In genomic region chr10:75661381-75661780, GRCm38 (mm10) we compare ENCODE assay signal across 17 mouse cellular contexts. TPM values are rescaled to one million over a fixed set of nuclear protein-coding genes. Genes with fewer than 3 reads are reported as not detected.
A peak's percentile ranks its signal among the peaks of the same experiment; 100 is the strongest.
DNase-seq lines count a peak whose midpoint lies in the region; ATAC-seq and TF ChIP-seq lines count a peak whose summit lies in the region.
"Had no signal": no experiment of that assay in that cellular context is flagged by ENCODE, and none has a peak within 500 bp of the region (broad histone marks: within the 10 kb centered on the region; RNA-seq: fewer than 3 reads in every experiment).

No protein-coding gene starts in this region.

- no peak for TF ChIP-seq POLR2A in cerebellum, adult 2 months (IDR thresholded peaks at IDR 0.05; ENCODE audit: borderline replicate concordance, insufficient read depth, low read length)

- H3K36me3 ChIP-seq in heart, embryonic 10.5 days: peaks cover 63% of the 10 kb centered on the region
- H3K36me3 ChIP-seq in midbrain, postnatal 0 days (ENCODE audit: insufficient read depth, low read length): peaks cover 46% of the 10 kb centered on the region
- H3K36me3 ChIP-seq in midbrain, embryonic 16.5 days (ENCODE audit: control insufficient read depth, insufficient read depth, low read length): peaks cover 14% of the 10 kb centered on the region
- H3K36me3 ChIP-seq in hindbrain, embryonic 16.5 days (ENCODE audit: control insufficient read depth, insufficient read depth, low read length): peaks cover 12% of the 10 kb centered on the region

- no peak overlapping the region for H3K4me3 ChIP-seq in heart, embryonic 10.5 days
- H3K4me3 ChIP-seq in midbrain, postnatal 0 days (ENCODE audit: low read depth, low read length): no peak overlapping the region
- no peak overlapping the region for H3K4me3 ChIP-seq in midbrain, embryonic 16.5 days (ENCODE audit: low read depth, low read length)
- no peak overlapping the region for H3K4me3 ChIP-seq in cerebellum, adult 2 months (replicated peaks; ENCODE audit: insufficient read depth, low read depth, low read length)
- no peak overlapping the region for H3K4me3 ChIP-seq in hindbrain, embryonic 16.5 days (ENCODE audit: low read length)
- H3K4me3 ChIP-seq: embryonic facial prominence, embryonic 15.5 days had no signal

- 0 out of 2 replicates have a peak, but pooled peaks cover 6% of the 10 kb centered on the region for H3K27me3 ChIP-seq in heart, embryonic 10.5 days (ENCODE audit: insufficient read depth, poor library complexity, severe bottlenecking)
- H3K27me3 ChIP-seq in midbrain, postnatal 0 days (ENCODE audit: insufficient read depth, low read length): no peaks in the 10 kb centered on the region
- no peaks in the 10 kb centered on the region for H3K27me3 ChIP-seq in midbrain, embryonic 16.5 days (ENCODE audit: control insufficient read depth, insufficient read depth, low read depth, low read length)
- no peaks in the 10 kb centered on the region for H3K27me3 ChIP-seq in cerebellum, adult 2 months (ENCODE audit: control insufficient read depth, insufficient read depth, low read length)
- H3K27me3 ChIP-seq in hindbrain, embryonic 16.5 days (replicated peaks; ENCODE audit: control insufficient read depth, insufficient read depth, low read length): no peaks in the 10 kb centered on the region
- H3K27me3 ChIP-seq: embryonic facial prominence, embryonic 15.5 days had no signal

- H3K4me2 ChIP-seq in midbrain, postnatal 0 days (ENCODE audit: low read depth, low read length, poor library complexity, severe bottlenecking): no peak overlapping the region
- H3K4me2 ChIP-seq in midbrain, embryonic 16.5 days (ENCODE audit: low read length): no peak overlapping the region
- H3K4me2 ChIP-seq in hindbrain, embryonic 16.5 days (ENCODE audit: low read length): no peak overlapping the region
- H3K4me2 ChIP-seq: embryonic facial prominence, embryonic 15.5 days; heart, embryonic 11.5 days had no signal

- no peak overlapping the region for H3K27ac ChIP-seq in heart, embryonic 10.5 days
- H3K27ac ChIP-seq in midbrain, postnatal 0 days (ENCODE audit: low read depth, low read length): no peak overlapping the region
- H3K27ac ChIP-seq in midbrain, embryonic 16.5 days (ENCODE audit: low read length): no peak overlapping the region; the same call in 1 of the 2 replicates
- H3K27ac ChIP-seq in cerebellum, adult 2 months (ENCODE audit: insufficient read depth, low read length): peak overlapping the region; percentile 96
- H3K27ac ChIP-seq in hindbrain, embryonic 16.5 days (ENCODE audit: low read depth, low read length): peak overlapping the region; percentile 49; the same call in 1 of the 2 replicates
- H3K27ac ChIP-seq: embryonic facial prominence, embryonic 15.5 days had no signal

- no peak for ATAC-seq in midbrain, postnatal 0 days (ENCODE audit: low FRiP score)
- ATAC-seq in midbrain, embryonic 16.5 days: no peak
- ATAC-seq in hindbrain, embryonic 16.5 days: peak; percentile 83

- no peak for TF ChIP-seq CTCF in midbrain, postnatal 0 days (IDR thresholded peaks at IDR 0.05)
- TF ChIP-seq CTCF in cerebellum, adult 2 months (IDR thresholded peaks at IDR 0.05; ENCODE audit: borderline replicate concordance, insufficient read depth, low read depth, low read length): no peak

- intact Hi-C loops in left cerebral cortex, postnatal 36 days (cut with DNase I): no loop called here

- no peak overlapping the region for H3K9ac ChIP-seq in midbrain, postnatal 0 days (replicated peaks; ENCODE audit: low read length, poor library complexity, severe bottlenecking)
- no peak overlapping the region for H3K9ac ChIP-seq in midbrain, embryonic 16.5 days (ENCODE audit: low read depth, low read length)
- H3K9ac ChIP-seq in hindbrain, embryonic 16.5 days (ENCODE audit: low read depth, low read length): no peak overlapping the region
- H3K9ac ChIP-seq: embryonic facial prominence, embryonic 15.5 days had no signal

- H3K9me3 ChIP-seq in heart, embryonic 10.5 days: no peaks in the 10 kb centered on the region
- no peaks in the 10 kb centered on the region for H3K9me3 ChIP-seq in midbrain, postnatal 0 days (ENCODE audit: low read length)
- no peaks in the 10 kb centered on the region for H3K9me3 ChIP-seq in midbrain, embryonic 16.5 days (replicated peaks; ENCODE audit: control insufficient read depth, low read length, poor library complexity, severe bottlenecking)
- H3K9me3 ChIP-seq in hindbrain, embryonic 16.5 days (ENCODE audit: control insufficient read depth, low read length): no peaks in the 10 kb centered on the region
- H3K9me3 ChIP-seq: embryonic facial prominence, embryonic 15.5 days; G1E had no signal

- H3K4me1 ChIP-seq in heart, embryonic 10.5 days: no peaks in the 10 kb centered on the region
- H3K4me1 ChIP-seq in midbrain, postnatal 0 days (ENCODE audit: insufficient read depth, low read length): peaks cover 5% of the 10 kb centered on the region; the same call in 1 of the 2 replicates
- H3K4me1 ChIP-seq in midbrain, embryonic 16.5 days (ENCODE audit: control insufficient read depth, insufficient read depth, low read length): peaks cover 2% of the 10 kb centered on the region; the same call in 1 of the 2 replicates
- peaks cover 52% of the 10 kb centered on the region for H3K4me1 ChIP-seq in cerebellum, adult 2 months (ENCODE audit: control insufficient read depth, insufficient read depth, low read length)
- H3K4me1 ChIP-seq in hindbrain, embryonic 16.5 days (ENCODE audit: control insufficient read depth, insufficient read depth, low read depth, low read length): peaks cover 19% of the 10 kb centered on the region

- WGBS in heart, embryonic 10.5 days: 89% methylated on average over 6 of the region's 6 CpGs
- WGBS in midbrain, postnatal 0 days: 73% methylated on average over 6 of the region's 6 CpGs
- WGBS in midbrain, embryonic 16.5 days: 83% methylated on average over 6 of the region's 6 CpGs
- 19% methylated on average over 6 of the region's 6 CpGs for WGBS in cerebellum, adult 2 months
- 57% methylated on average over 6 of the region's 6 CpGs for WGBS in hindbrain, embryonic 16.5 days

- peak; percentile 49 for DNase-seq in heart, postnatal 4 days
- no peak for DNase-seq in heart, embryonic 10.5 days (ENCODE audit: low spot score)
- peak; percentile 82 for DNase-seq in midbrain, postnatal 0 days (ENCODE audit: low spot score)
- peak; percentile 57 to 61 for DNase-seq in cerebellum, adult 2 months
- DNase-seq in embryo, embryonic 11 days: no peak
- no peak for DNase-seq in left cerebral cortex, postnatal 36 days (ENCODE audit: low spot score in 2 of 2)
- DNase-seq: adrenal gland, adult 2 months; gastrocnemius, postnatal 36 days; kidney, adult 8-10 months; layer of hippocampus, postnatal 36 days; retina, postnatal 1 day had no signal

RNA-seq across cellular contexts. Expression of gene Susd2, which starts 17.6 kb away (rescaled TPM):
- total RNA-seq in heart, postnatal 4 days (2021): 1 to 10 TPM; 4.7 to 4.9 TPM
- polyA plus RNA-seq in heart, embryonic 10.5 days (2016; fragmentation: Nextera tagmentation; extraction: Ambion mirVana): 1.3 and 1.4 TPM in 2 replicates
- total RNA-seq in midbrain, postnatal 0 days (2014; rRNA removed): 7.8 and 10.7 TPM in 2 replicates
- polyA plus RNA-seq in midbrain, postnatal 0 days (2015; fragmentation: Nextera tagmentation; extraction: Ambion mirVana): 4.8 and 6.4 TPM in 2 replicates
- polyA plus RNA-seq in midbrain, embryonic 16.5 days (2015; fragmentation: Nextera tagmentation; extraction: Ambion mirVana): 3.1 and 4.9 TPM in 2 replicates
- 18.5 and 22.0 TPM in 2 replicates for polyA plus RNA-seq in cerebellum, adult 2 months (2012; rRNA removed)
- polyA plus RNA-seq in hindbrain, embryonic 16.5 days (2015; fragmentation: Nextera tagmentation; extraction: Ambion mirVana): 10.5 and 11.9 TPM in 2 replicates
- total RNA-seq in left cerebral cortex, postnatal 36 days (2021): 1 to 10 TPM; 7.8 to 8.3 TPM
- total RNA-seq: monocyte, adult 5-6 weeks had no signal

Comparison
In these comparisons a context has a peak if more than half of its experiments do, and no peak if none do; other contexts are left out.
1. DNase-seq: peak in heart, postnatal 4 days (single experiment), midbrain, postnatal 0 days (single experiment) and cerebellum, adult 2 months (2 of 2); none in heart, embryonic 10.5 days (single experiment), embryo, embryonic 11 days (single experiment) and left cerebral cortex, postnatal 36 days (0 of 2).
2. H3K27ac ChIP-seq: peak in cerebellum, adult 2 months (single experiment) and hindbrain, embryonic 16.5 days (single experiment); none in heart, embryonic 10.5 days (single experiment), midbrain, postnatal 0 days (single experiment) and midbrain, embryonic 16.5 days (single experiment).